Mouse (Mus musculus) T-helper 17 cell (primary cell): ENCODE measurements at regions not wholly inside any gene's neighbourhood (a gene's known extent, or its start where the extent isn't known, plus 50 kb on each side); places are given as distances from the start of the nearest gene placed in this dataset.

ENCODE experiments used
- in situ Hi-C, 2 experiments: fragments of 300-600 bp; cut with MboI, MseI; formaldehyde crosslinking; loops; 1 replicate in 1 of 2; 2 replicates in 1 of 2; pipeline ENCODE4 v1.15.1; 2025; ENCODE audit warnings: high pct_unique_total_duplicates in 2 of 2

DNA sequence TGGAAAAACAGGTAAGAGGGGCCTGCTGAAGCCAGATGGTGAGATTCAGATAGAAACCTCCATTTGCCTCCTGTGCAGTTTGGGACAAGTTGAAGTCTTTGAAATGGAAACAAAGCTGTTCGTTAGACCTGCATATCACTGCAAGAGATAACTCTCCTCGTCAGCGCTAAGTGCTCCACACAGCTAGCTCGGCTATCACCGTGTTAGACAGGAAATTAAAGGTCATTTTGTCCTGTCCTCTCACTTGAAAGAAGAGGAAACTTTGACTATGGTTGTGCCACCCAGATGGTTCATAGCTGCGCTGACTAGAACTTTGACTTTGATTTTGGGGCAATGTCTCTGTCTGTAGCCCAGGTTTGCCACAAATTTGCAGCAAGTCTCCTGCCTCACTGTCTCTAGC, 198.5 kb upstream of the Bcl6 start:
- in situ Hi-C loops, result loop anchor here in 1 of 2 experiments (25.0 kb wide), 1 partner anchor 1325 kb away; the partner anchor contains the start of genes Dnajb11 and Tbccd1

DNA sequence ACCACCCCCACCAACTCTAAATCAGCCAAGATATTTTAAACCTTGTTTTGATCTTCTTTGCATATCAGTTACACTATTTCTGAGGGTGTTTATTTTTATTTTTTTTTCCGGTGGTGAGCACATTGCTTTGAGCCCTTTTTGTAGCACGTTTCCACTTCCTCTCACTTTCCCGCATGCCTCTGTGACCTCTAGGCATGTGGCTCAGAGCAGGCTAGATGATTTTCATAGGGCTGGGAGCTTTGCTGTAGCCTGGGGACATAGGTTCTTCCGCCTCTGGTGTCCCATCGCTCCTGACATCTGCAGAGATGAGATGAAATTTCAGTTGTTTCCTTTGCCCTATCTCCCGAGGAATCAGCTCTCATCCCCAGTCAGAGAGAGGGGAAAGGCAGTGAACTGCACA, 197.3 kb upstream of the Bcl6 start:
- in situ Hi-C loops, result loop anchor here in 1 of 2 experiments (25.0 kb wide), 1 partner anchor 1324 kb away; the partner anchor contains the start of genes Dnajb11 and Tbccd1

DNA sequence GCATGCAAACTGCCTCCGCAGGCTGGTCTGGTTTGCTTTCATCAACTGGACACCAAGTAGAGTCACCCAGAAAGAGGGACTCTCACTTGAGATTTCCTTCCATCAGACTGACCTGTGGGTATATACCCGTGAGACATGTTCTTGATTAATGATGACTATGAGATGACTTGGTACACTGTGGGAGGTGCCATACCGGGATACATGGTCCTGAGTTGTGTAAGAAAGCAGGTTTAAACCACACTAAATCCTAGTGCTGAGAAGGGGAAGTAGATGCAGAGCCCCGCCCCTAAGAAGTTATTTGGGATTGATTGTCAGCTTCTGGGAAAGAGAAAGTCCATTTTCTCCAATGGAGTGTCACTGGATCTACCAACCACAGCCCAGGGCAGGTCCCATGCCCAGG, 196.2 kb upstream of the Bcl6 start:
- in situ Hi-C loops, result loop anchor here in 1 of 2 experiments (25.0 kb wide), 1 partner anchor 1323 kb away; the partner anchor contains the start of genes Dnajb11 and Tbccd1

DNA sequence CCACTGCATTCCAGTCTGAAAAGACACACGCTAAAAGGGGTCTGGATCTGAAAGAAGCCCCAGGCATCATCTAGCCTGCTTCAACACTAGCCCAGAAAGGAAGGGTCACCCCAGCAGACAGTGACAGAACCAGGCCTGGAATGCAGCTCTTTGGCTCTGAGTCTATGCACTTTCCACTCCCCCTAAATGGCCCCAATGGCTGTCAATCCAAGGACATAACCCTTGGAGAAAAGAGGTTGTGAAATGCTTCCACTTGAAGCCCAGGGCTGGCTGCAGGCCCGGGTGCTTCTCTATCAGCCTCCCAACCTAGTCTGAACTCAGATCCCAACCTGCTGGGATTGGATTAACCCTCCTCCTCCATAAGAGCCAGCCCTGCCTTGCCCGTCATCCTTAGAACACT, 194.6 kb upstream of the Bcl6 start:
- in situ Hi-C loops, result loop anchor here in 1 of 2 experiments (25.0 kb wide), 1 partner anchor 1321 kb away; the partner anchor contains the start of genes Dnajb11 and Tbccd1

DNA sequence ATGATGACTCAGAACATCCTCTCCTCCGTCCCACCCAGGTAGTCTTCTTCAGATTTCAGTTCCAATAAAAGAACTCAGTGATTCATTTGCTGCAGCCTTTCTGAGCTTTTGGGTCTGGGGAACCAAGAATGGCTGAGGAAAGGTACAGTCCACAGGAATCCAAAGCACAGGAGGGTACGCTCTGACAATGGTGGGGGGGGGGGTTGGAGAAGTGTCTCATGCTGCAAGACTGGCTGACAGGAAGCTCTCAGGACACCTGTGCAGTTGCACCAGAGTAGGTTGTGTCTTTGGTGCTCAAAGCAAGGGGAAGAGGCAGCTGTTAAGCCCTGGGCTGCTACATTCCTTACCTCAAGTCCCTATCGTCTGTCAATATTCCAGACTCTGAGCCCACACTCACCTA, 192.7 kb upstream of the Bcl6 start:
- in situ Hi-C loops, result loop anchor here in 1 of 2 experiments (25.0 kb wide), 1 partner anchor 1319 kb away; the partner anchor contains the start of genes Dnajb11 and Tbccd1

DNA sequence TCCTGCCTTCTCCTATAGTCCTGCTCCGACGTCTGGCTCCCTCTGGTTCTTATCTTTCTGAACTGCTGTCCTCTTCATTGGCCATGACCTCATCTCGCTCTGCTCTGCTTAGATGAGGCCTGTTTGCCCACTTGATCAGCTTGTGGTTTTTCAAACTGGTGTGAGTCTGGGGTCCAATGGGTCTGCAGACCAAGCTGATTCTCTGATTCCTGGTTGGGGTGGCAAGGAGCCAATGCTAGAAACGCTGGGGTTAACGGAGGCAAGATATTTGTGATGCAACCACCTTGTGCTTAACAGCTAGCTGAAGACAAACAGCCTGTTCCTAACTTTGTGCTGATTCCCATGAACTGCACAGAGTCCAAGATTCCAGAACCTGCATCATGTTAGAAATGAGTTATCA, 192.0 kb upstream of the Bcl6 start:
- in situ Hi-C loops, result loop anchor here in 1 of 2 experiments (25.0 kb wide), 1 partner anchor 1318 kb away; the partner anchor contains the start of genes Dnajb11 and Tbccd1

DNA sequence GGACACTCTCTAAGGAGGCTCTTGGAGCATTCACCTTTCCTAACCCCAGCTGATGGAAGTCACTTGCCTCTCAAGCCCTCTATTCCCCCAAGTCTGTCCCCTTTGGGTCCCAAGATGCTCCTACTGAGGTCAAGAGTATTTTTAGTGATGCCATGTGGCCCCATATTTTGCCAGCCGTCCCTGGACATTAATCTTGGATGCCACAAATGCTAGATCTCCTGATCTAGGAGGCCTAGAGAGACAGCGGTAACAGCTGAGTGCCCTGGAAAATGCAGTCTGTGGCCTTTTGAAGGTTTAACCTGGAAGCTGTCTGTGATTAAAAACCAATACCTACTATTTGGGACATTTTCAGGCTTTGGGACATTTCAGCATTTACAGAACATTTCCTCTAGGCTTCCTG, 188.9 kb upstream of the Bcl6 start:
- in situ Hi-C loops, result loop anchor here in 1 of 2 experiments (25.0 kb wide), 1 partner anchor 1315 kb away; the partner anchor contains the start of genes Dnajb11 and Tbccd1

DNA sequence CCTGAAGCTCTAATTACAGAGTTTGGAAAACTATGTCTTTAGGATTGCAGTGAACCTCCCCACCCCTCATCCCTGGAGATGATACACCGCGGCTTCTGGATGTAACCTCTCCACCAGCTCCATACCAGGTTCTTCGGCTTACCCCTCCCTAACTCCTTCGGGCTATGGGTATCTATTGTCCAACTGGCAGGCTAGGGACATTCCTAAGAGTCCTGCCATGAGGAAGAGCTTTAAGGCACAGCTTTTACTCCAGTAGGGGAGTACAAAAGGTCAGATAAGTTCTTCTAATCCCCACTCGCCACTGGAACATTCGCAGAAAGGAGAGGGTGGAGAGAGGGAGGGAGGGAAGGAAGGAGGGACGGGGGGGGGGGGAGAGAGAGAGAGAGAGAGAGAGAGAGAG, 188.5 kb upstream of the Bcl6 start:
- in situ Hi-C loops, result loop anchor here in 1 of 2 experiments (25.0 kb wide), 1 partner anchor 1315 kb away; the partner anchor contains the start of genes Dnajb11 and Tbccd1

DNA sequence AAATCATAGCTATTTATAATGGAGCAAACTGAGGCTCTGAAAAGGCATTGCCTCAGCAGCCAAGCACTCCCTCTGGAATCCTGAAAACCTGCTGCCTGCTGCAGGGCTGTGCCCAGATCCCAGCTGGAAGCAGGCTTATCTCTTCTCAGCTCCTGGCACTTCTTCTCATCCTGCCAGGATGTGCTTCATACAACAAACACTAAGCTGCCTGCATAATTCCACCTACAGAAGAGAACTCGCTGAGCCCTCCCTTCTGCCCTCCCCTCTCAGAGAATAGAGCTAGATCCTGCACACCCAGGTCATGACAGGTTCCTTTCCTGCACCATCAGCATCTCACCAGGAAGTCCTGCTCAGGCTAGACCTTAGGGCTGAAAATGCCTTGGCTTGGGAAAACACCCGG, 187.4 kb upstream of the Bcl6 start:
- in situ Hi-C loops, result loop anchor here in 1 of 2 experiments (25.0 kb wide), 1 partner anchor 1314 kb away; the partner anchor contains the start of genes Dnajb11 and Tbccd1

DNA sequence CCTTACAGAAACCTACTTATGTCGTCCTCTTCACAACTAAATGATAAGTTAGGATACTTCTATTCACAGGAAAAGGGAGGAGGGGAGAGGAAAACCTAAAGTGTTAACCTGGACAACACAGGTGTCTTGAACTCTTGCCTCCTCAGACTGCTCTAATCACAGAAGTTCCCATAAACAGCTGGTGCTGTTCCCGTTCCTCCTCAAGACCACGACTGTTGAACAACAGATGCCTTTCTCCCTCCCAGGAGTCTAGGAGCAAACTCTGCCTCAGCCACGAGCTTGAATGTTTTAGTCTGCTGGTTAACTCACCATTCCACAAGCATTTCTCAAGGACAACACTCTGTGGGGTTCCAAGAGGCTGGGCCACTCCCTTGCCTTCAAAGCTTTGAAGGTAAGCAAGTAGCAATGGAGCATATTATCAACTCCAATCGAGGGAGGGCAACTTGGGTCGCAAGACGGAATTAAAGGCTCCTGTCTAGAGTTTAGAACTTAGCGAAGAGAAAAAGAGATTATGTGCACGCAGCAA, 186.6 kb upstream of the Bcl6 start:
- in situ Hi-C loops, result loop anchor here in 1 of 2 experiments (25.0 kb wide), 1 partner anchor 1313 kb away; the partner anchor contains the start of genes Dnajb11 and Tbccd1

DNA sequence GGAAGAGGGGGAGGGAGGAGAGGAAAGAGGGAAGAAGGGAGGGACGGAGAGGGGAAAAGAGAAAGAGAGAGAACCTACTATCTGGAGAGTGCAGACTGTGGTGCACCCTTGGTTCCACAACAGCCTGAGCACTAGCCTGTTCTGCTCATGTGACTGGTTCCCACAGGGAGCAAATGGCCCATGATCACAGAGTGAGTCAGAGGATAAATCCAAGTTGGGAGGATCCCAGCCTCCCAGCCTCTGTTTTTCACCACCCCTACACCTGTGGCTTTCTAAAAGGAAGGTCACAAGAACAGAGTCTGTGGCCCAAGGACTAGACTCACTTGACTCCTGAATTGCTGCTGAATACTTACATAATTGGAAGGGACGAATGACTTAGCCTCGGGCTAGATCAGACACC, 185.9 kb upstream of the Bcl6 start:
- in situ Hi-C loops, result no loop called here

DNA sequence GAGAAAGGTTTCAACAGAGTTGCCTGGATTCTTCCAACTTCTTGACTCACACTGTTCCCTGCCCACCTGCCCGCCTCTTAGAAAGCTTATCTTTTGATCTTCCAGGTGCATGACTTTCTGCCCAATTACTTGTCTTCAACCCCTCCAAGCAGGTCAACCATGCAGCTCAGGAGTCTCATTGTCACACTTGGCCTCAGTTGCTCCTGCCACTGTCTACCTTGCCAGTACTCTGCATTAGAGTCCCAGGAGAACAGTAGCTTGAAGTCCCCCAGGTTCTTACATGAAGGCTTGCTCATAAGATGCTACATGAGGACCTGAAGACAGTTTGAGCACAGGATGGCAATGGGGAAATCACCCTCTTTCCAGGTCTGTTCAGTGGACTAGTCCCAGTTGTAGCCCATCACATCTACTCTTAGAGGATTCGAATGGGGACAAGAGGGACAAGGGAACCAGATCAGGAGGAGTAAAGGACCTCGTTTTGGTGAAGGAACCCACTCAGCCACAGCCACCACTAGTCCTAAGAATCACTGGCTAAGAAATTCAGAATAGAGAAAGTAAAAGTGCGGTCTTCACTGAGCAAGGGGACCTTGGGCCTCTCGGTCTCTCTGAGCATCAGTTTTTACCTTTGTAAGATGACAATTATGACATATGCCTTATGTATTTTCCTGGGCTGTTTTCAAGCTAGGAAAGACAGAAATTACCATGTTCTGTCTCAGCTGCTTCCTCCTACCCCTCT, 185.3 kb upstream of the Bcl6 start:
- in situ Hi-C loops, result no loop called here

DNA sequence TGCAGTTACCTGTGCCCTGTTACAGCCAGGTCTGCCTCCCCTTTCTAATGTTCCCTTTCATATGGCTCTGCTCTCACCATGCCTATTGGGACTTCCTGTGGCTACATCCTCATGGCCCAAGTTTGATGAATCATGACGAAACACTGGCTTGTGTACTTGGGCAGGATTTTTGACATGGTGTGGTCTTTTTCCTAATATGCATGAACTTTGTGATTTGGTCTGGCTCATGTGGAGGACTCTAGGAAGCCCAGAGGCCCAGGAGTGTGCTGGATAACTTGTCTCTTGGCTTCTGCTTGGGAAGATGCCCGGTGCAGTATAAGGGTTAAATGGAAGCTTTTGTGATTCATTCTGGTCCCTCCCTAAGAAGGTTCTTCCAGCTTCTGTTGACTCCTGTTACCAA, 184.0 kb upstream of the Bcl6 start:
- in situ Hi-C loops, result no loop called here

DNA sequence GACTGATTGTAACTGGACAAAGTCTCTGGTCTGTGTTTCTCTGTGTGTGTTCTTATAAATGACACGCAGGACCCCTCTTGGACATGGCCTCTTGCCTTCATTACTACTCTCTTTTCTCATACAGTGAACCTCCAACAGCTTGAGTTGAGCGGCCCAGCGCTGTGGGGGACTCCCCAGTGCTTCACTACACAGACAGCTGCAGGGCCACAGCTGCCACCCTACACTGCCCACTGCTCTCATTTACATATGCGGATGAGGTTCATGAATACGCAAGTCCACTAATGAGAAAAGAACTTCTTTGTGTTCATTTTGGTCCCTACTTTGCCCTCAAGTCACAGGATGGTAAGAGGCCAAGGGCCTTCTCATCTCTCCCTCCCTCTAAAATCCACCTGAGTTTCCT, 183.4 kb upstream of the Bcl6 start:
- in situ Hi-C loops, result no loop called here

DNA sequence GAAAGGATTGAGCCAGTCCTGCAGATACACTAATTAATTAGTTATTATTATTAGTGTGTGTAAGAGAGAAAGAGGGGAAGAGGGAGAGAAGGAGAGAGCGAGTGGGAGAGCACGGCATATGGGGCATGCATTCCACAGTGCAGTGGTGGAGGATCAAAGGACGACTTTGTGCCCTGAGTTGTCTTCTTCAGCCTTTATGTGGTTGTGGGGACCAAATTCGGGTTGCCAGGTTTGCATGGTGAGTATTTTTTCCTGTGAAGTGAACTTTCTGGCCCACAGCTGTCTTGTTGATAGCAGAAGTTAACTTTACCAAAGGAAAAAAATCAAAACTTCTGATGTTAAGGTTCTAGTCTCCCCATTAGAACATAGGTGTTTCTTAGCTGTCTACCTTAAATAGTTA, 182.5 kb upstream of the Bcl6 start:
- in situ Hi-C loops, result no loop called here

DNA sequence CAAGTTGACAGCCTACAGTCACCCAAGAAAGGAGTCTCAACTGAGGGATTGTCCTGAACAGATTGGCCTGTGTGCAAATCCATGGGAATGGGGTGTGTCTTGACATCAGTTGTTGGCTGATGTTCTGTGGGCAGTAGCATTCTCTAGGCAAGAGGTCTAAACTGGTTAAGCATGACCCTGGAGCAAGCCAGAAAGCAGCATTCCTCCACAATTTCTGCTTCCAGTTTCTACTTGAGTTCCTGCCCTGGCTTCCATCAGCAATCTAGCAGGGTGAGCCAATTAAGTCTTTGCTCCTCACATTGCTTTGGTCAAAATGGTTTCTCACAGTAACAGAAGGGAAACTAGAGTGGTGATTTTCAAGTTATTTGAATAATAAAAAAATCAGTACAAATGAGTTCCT, 177.8 kb upstream of the Bcl6 start:
- in situ Hi-C loops, result loop anchor here (5.0 to 10.0 kb wide), 2 partner anchors 881 to 898 kb away; no protein-coding TSS in a partner anchor

DNA sequence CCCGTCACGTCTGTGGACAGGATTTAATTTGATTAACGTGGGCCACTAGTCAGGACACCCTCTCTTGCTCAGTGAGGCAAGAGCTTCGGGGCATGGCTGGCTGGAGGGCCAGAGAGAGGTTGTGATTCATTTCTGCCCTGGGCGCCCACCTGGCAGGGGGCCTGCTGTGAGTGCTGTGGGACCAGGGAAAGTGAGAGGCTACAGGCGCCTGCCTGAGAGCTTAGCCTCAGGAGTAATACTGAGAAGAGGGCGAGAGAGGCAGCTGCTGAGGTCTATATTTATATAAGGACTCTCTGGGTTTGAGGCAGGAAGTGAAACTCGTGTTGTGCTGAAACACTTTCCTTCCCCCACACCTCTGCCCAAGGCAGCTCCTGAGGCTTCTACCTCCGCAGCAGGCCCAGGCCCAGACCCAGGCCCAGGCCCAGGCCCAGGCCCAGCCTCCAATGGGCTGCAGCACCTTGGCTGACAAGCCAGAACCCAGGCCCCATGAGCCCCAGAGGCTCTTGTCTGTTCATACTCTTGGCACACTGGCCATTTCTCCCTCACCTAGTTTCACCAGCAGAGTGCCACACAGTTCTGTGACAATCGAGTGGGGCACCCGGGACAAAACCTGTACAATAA, 176.9 kb upstream of the Bcl6 start:
- in situ Hi-C loops, result loop anchor here (5.0 to 10.0 kb wide), 2 partner anchors 882 to 899 kb away; no protein-coding TSS in a partner anchor

DNA sequence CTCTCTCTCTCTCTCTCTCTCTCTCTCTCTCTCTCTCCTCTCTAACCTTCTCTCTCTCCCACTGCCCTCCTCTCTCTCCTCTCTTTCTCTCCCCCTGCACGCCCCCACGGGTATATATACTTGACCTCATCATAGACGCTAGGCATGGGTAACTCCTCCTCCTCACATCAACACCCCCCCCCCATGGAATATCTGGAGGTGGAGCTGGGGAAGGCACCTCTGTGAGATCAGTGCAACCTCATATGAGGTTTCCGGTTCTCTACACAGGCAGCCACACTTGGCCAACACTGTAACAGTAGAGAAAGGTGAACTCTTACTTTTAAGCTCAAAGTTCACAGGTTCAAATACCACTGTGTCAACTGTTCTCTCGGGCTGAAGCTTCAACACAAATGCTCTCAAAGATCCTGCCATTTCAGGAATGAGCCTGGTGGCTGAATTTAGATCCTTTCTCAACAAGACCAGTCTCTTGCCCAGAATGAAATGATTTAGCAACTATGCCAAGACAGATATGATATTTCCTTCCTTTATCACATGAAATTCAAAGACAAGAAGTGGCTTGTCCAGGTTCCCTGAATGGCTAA, 172.1 kb upstream of the Bcl6 start:
- in situ Hi-C loops, result loop anchor here (5.0 to 10.0 kb wide), 3 partner anchors 68 to 904 kb away; no protein-coding TSS in a partner anchor

DNA sequence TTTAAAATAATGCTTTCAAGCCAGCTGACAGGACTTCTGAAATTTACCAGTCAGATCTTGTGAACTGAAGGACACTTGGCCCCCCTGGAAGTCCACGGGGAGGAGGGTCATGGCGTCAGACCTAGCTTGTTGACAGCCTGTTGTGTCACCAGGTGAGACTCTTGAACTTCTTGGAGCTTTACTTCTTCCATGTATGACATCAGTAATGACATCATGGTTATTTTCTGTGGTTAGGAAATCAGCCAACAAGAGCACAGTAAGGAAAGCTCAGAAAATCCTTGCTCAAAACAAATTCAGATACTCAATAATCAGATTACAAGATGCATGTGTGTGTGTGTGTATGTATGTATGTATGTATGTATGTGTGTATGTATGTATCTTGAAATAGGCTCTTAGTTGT, 170.7 kb upstream of the Bcl6 start:
- in situ Hi-C loops, result no loop called here

DNA sequence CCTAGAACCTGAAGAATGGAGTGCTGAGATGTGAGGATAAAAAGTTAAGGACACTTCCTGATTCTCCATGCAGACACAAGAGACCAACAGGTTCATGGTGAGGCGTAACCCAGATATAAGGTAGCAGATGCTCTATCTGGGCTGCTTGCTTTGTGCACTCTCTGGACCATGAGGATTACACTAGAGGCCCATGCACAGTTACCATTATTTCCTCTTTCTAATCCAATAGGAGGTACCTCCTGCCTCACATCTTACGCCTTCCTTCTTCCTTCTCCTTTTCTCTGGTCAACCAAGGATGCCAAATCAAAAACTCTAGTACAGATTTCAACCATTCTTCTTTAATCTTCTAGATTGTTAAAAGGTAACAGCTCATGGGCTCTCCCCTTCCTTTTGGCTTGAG, 169.1 kb upstream of the Bcl6 start:
- in situ Hi-C loops, result no loop called here

DNA sequence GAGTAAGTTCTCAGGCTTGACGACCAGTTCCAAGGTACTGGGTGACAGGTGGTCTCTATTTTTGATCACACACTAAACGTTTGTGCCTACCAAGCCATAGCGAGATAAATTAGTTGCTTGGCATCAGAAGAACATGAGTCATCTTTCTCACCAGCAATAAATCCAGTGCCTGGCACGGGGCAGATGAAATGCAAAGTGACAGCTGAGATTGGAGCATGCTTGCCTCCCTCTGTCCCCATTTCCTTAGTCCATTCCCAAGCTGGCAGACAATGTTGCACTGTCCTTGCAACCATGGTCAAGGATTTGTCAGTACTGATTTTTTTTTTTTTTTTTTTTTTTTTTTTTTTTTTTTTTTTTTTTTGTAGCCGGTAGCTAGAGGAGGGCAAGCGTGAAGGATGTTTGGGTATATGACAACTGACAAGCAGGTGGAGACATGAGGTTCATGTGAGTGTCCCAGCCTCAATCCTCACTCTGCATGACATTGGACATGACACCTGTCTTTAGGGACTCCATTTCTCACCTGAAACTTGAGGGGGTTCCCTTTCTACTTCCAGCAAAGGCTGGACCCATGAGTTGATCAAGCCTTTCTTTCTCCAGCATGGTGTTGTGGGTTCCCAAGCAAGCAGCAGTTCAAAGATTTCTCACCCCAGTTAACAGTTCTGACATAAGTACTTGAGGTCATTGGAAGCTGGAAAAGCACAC, 168.2 kb upstream of the Bcl6 start:
- in situ Hi-C loops, result no loop called here
